Mouse (Mus musculus): ENCODE measurements around the gene 2810459M11Rik.

2810459M11Rik gene

GRCm38 (mm10) chr1:86053198-86053921 is 7.7 kb downstream of the 2810459M11Rik start:
- no peak for DNase-seq (ENCODE audit: low read depth, low spot score)

GRCm38 (mm10) chr1:86054943-86055342 is 9.3 kb downstream of the 2810459M11Rik start:
- DNase-seq (ENCODE audit: low read depth, low spot score): no peak

- no peak for DNase-seq (ENCODE audit: low read depth, low spot score)
Observed at GRCm38 (mm10) chr1:86056284-86056683, 10.6 kb downstream of the 2810459M11Rik start.

GRCm38 (mm10) chr1:86058856-86059769 is 13.4 kb downstream of the 2810459M11Rik start:
- DNase-seq (ENCODE audit: low read depth, low spot score): peak; percentile 98

GRCm38 (mm10) chr1:86062523-86062922 is 16.9 kb downstream of the 2810459M11Rik start:
- DNase-seq (ENCODE audit: low read depth, low spot score): peak; percentile 90

DNA sequence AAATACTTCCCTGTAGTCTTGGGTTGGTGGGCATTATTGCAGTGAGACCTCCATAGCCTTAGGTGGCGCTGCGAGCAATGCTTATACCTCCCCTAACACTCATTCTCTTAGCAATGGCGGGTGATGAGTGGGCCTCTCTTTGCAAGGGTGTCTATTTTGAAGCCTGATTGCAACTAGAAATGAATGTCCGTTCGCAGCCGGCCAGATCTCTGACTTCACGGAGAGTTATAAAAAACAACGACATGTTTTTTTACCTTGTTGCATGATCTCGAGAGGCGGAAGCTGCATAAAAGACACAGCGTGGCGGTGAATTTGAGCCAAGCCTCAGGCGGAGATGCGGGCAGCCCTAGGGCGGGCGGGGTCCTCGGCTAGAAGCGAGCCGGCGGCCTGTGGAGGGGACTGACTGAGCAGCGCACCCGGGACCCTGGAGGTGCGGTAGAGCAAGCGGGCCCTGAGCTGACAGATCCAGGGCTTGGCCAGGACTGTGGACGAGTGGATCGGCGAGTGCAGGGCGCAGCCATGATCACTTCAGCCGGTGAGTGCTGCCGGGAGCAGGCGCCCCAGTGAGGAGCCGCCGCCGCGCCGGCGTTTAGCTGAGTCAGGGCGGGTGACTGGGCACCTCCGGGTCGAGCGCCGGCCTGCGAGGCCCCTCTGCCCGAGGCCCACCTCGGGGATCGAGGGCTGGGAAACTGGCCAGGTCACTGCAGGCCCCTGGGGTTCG is 18.8 kb downstream of the 2810459M11Rik start, which contains the start of gene Psmd1:
TSS of gene Psmd1 (plus strand) at position 117 of the 721 bp plus-strand sequence.
- peak; percentile 98 for DNase-seq (ENCODE audit: low read depth, low spot score)

DNA sequence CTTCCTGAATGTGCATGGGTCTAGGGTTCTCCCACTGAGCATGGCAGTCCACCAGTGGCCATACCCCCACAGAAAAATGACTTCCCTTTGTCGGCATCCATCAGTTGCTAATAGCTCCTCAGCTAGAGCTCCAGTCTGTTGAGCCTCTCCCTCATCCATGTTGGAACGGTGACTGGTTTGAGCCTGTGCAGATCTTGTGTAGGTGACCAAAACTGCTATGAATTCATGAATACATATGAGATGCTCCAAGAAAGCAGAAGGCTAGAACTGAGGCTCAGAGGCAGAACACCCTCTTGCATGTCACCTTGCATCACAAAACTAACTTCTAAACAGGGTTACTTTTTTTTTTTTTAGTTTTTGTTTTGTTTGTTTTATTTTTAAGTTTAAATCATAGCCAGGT is 30.9 kb downstream of the 2810459M11Rik start:
- DNase-seq (ENCODE audit: low read depth, low spot score): no peak

GRCm38 (mm10) chr1:86094413-86094812 is 48.8 kb downstream of the 2810459M11Rik start:
- DNase-seq (ENCODE audit: low read depth, low spot score): no peak

DNA sequence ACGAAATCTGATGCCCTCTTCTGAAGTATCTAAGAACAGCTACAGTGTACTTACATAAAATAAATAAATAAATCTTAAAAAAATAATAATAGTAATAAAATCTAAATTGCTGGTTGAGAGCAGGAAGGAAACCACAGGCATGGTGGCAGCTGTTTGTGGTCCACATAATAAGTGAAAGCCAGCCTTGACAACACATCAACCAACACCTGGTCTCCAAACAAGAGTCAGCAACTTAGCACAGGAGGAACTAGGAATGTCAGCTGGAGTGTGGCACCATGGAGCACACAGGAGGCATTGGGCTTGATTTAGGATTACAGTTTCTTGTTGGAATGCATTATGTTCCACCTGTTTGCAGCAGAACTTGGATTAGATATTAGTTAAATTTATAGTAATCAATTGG is 59.4 kb downstream of the 2810459M11Rik start:
- DNase-seq (ENCODE audit: low read depth, low spot score): no peak
